Mouse (Mus musculus) liver, adult 2 months (tissue): ENCODE data around the gene Bag1. TPM values are rescaled to one million over a fixed set of nuclear protein-coding genes. Genes with fewer than 3 reads are reported as not detected.

Experiments used
- DNase-seq: peaks from one replicate; pipeline ENCODE4 v3.0.0-alpha.2; 2011; ENCODE audit warnings: low read depth, low spot score; ENCODE audit errors: extremely low read depth
- H3K27ac ChIP-seq: fragments of 200-500 bp; replicated peaks from 2 replicates; pipeline ENCODE4 v1.5.1; 2012; ENCODE audit warnings: low read depth, mild to moderate bottlenecking, control low read depth, inconsistent platforms, low read length; ENCODE audit not compliant: insufficient read depth
- H3K27me3 ChIP-seq: fragments of 200-500 bp; 2 replicates; pipeline ENCODE4 v1.6.1; 2012; ENCODE audit warnings: mild to moderate bottlenecking, moderate library complexity, low read length, inconsistent platforms; ENCODE audit not compliant: control insufficient read depth, insufficient read depth
- H3K36me3 ChIP-seq: fragments of 200-500 bp; 2 replicates; pipeline ENCODE4 v1.6.1; 2012; ENCODE audit warnings: low read length, inconsistent platforms; ENCODE audit not compliant: control insufficient read depth, insufficient read depth
- H3K4me1 ChIP-seq: fragments of 200-500 bp; 2 replicates; pipeline ENCODE4 v1.6.1; 2011; ENCODE audit warnings: low read length; ENCODE audit not compliant: control insufficient read depth, insufficient read depth
- H3K4me3 ChIP-seq: fragments of 200-500 bp; 2 replicates; pipeline ENCODE4 v1.5.1; 2011; ENCODE audit warnings: low read depth, mild to moderate bottlenecking, control low read depth, low read length, moderate library complexity; ENCODE audit not compliant: insufficient read depth
- H3K79me2 ChIP-seq: fragments of 200-500 bp; 2 replicates; pipeline ENCODE4 v1.6.1; 2012; ENCODE audit warnings: inconsistent platforms, mild to moderate bottlenecking, low read length, moderate library complexity; ENCODE audit not compliant: control insufficient read depth, insufficient read depth
- H3K9ac ChIP-seq: fragments of 200-500 bp; 2 replicates; pipeline ENCODE4 v1.6.1; 2012; ENCODE audit warnings: low read depth, mild to moderate bottlenecking, control low read depth, inconsistent platforms, low read length
- CTCF ChIP-seq: fragments of 200-500 bp; IDR thresholded peaks from 2 replicates; pipeline ENCODE4 v1.5.1; 2011; ENCODE audit warnings: low read depth, low read length, control low read depth
- POLR2A ChIP-seq: fragments of 200-500 bp; IDR thresholded peaks from 2 replicates; pipeline ENCODE4 v1.6.1; 2011; ENCODE audit warnings: low read length, control low read depth; ENCODE audit not compliant: insufficient read depth; ENCODE audit errors: extremely low read depth
- WGBS: fragments of 180-500 bp; shearing (Covaris S2); methylation state at CpG from one replicate; pipeline ENCODE4 v1.1.7; 2018; 5-methylcytosine and 5-hydroxymethylcytosine counted together
- polyA plus RNA-seq: library from polyadenylated mRNA; depleted of rRNA; stranded (reverse); fragments of >200 nt; gene quantifications from 2 replicates; pipeline ENCODE4 v1.2.3, GENCODE M21; 2012
- total RNA-seq: library from RNA; depleted of rRNA; stranded (reverse); fragments of >200 nt; gene quantifications from 2 replicates; pipeline ENCODE4 v1.2.3, GENCODE M21; 2014

Gene Bag1
- total and polyA plus RNA-seq, 2 experiments = 59.6 to 101 TPM

- no peaks in the 10 kb centered on the region for H3K36me3 ChIP-seq
- DNase-seq = no peak
Measured at GRCm38 (mm10) chr4:40929046-40929445, 19.0 kb downstream of the Bag1 start.

GRCm38 (mm10) chr4:40925568-40925967, 22.5 kb downstream of the Bag1 start:
- no peaks in the 10 kb centered on the region for H3K27me3 ChIP-seq
- no peak for DNase-seq
- H3K4me3 ChIP-seq = no peak overlapping the region
- H3K9ac ChIP-seq = no peak overlapping the region
- 62% methylated on average over 3 of the region's 3 CpGs for WGBS
- no peak overlapping the region for H3K27ac ChIP-seq
- no peaks in the 10 kb centered on the region for H3K36me3 ChIP-seq
- H3K4me1 ChIP-seq = no peaks in the 10 kb centered on the region; the same call in 1 of the 2 replicates
- TF ChIP-seq CTCF = no peak
- TF ChIP-seq POLR2A = no peak
- no peaks in the 10 kb centered on the region for H3K79me2 ChIP-seq

More at GRCm38 (mm10) chr4:40929046-40929445, 19.0 kb downstream of the Bag1 start:
- Histone ChIP-seq H3K4me1 (no peaks in the 10 kb centered on the region; the same call in 1 of the 2 replicates), H3K4me3 (no peak overlapping the region), H3K27ac (no peak overlapping the region), H3K27me3 (no peaks in the 10 kb centered on the region), H3K9ac (no peak overlapping the region), H3K79me2 (no peaks in the 10 kb centered on the region)
- WGBS = 71% methylated on average over 7 of the region's 7 CpGs
- TF ChIP-seq POLR2A = no peak
- no peak for TF ChIP-seq CTCF

GRCm38 (mm10) chr4:40923087-40923651, 24.9 kb downstream of the Bag1 start:
- no peaks in the 10 kb centered on the region for H3K4me1 ChIP-seq
- H3K79me2 ChIP-seq = no peaks in the 10 kb centered on the region
- H3K27ac ChIP-seq = no peak overlapping the region
- no peak for TF ChIP-seq POLR2A
- no peak for TF ChIP-seq CTCF
- 84% methylated on average over 6 of the region's 6 CpGs for WGBS
- H3K4me3 ChIP-seq = no peak overlapping the region
- no peaks in the 10 kb centered on the region for H3K27me3 ChIP-seq
- H3K36me3 ChIP-seq = no peaks in the 10 kb centered on the region
- no peak overlapping the region for H3K9ac ChIP-seq
- no peak for DNase-seq

GRCm38 (mm10) chr4:40921288-40921687, 26.8 kb downstream of the Bag1 start:
- no peak for DNase-seq

GRCm38 (mm10) chr4:40920576-40920975, 27.5 kb downstream of the Bag1 start:
- TF ChIP-seq CTCF = no peak
- TF ChIP-seq POLR2A = no peak
- no peak overlapping the region for H3K9ac ChIP-seq
- no peaks in the 10 kb centered on the region for H3K27me3 ChIP-seq
- H3K4me1 ChIP-seq = no peaks in the 10 kb centered on the region
- no peak overlapping the region for H3K4me3 ChIP-seq
- no peaks in the 10 kb centered on the region for H3K79me2 ChIP-seq
- WGBS = 89% methylated on average over 2 of the region's 2 CpGs
- no peak overlapping the region for H3K27ac ChIP-seq
- no peak for DNase-seq
- H3K36me3 ChIP-seq = no peaks in the 10 kb centered on the region

More at GRCm38 (mm10) chr4:40921288-40921687, 26.8 kb downstream of the Bag1 start:
- Histone ChIP-seq H3K4me3 (no peak overlapping the region), H3K9ac (no peak overlapping the region), H3K36me3 (no peaks in the 10 kb centered on the region), H3K4me1 (no peaks in the 10 kb centered on the region), H3K27me3 (no peaks in the 10 kb centered on the region), H3K27ac (no peak overlapping the region), H3K79me2 (no peaks in the 10 kb centered on the region)
- TF ChIP-seq CTCF (no peak), POLR2A (no peak)
- WGBS = 88% methylated on average over 3 of the region's 3 CpGs

GRCm38 (mm10) chr4:40919785-40920184, 28.3 kb downstream of the Bag1 start, which contains the start of gene Spink4:
Gene Spink4, plus strand, starts transcription at chr4:40920052.
- no peak within 1 kb of the TSS for H3K27ac ChIP-seq
- no peak for TF ChIP-seq POLR2A
- H3K4me1 ChIP-seq = no peaks in the 10 kb centered on the region
- H3K9ac ChIP-seq = no peak within 1 kb of the TSS
- H3K36me3 ChIP-seq = no peaks in the 10 kb centered on the region
- WGBS = 22% methylated on average over 3 of the region's 3 CpGs
- no peak within 1 kb of the TSS for H3K4me3 ChIP-seq
- DNase-seq = peak; percentile 19
- no peaks in the 10 kb centered on the region for H3K79me2 ChIP-seq
- H3K27me3 ChIP-seq = no peaks in the 10 kb centered on the region
